Mouse (Mus musculus) bone marrow macrophage, adult 2 months (primary cell): ENCODE results near the gene Olfr933.

Source experiments
- CTCF ChIP-seq: IDR thresholded peaks from 2 replicates; pipeline ENCODE4 v1.5.1; 2012; ENCODE audit warnings: low read depth, mild to moderate bottlenecking, low read length, moderate library complexity
- POLR2A ChIP-seq: IDR thresholded peaks from 2 replicates; pipeline ENCODE4 v1.6.1; 2012; ENCODE audit warnings: mild to moderate bottlenecking, low read depth, low read length, borderline replicate concordance

DNA sequence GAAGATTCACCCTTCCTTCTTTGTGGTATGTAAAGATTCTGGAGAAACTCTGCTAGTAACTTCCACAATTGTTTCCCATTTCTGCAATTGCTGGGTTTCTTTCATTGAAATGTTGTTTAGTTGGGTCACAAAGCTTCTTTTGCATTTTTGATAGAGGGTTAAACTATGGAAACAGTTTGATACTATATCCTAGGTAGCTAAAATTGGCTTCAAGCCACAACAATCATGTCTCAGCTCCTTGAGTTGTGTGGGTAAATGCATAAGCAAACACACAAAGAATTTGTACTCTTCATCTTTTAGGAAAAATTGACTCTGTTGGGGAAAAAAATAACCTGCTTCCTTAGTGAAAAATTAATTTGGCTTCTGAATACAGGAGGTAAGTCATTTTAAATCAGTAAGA is 42.6 kb upstream of the Olfr933 start, which contains the start of gene Olfr930:
- TF ChIP-seq CTCF (no peak), POLR2A (no peak)
